Mouse (Mus musculus) kidney, adult 18-20 months (tissue): ENCODE measurements at regions not wholly inside any gene's neighbourhood (a gene's known extent, or its start where the extent isn't known, plus 50 kb on each side); places are given as distances from the start of the nearest gene placed in this dataset.
A peak's percentile ranks its signal among the peaks of the same experiment; 100 is the strongest.

Experiments
- DNase-seq: peaks from one replicate; pipeline ENCODE4 v3.0.0; 2021

- DNase-seq = no peak
Observed at GRCm38 (mm10) chr13:107873244-107873667, 171.0 kb upstream of the Smim15 start.

GRCm38 (mm10) chr13:107872574-107872973 lies 171.7 kb upstream of the Smim15 start:
- no peak for DNase-seq

GRCm38 (mm10) chr13:107872137-107872536 lies 172.1 kb upstream of the Smim15 start:
- DNase-seq = no peak

GRCm38 (mm10) chr13:107868906-107869305 lies 175.3 kb upstream of the Smim15 start:
- DNase-seq = no peak

GRCm38 (mm10) chr13:107866825-107867224 lies 177.4 kb upstream of the Smim15 start:
- no peak for DNase-seq

- DNase-seq = peak; percentile 36
Observed at GRCm38 (mm10) chr13:107862793-107863654, 181.2 kb upstream of the Smim15 start.

GRCm38 (mm10) chr13:107861384-107862134 lies 182.7 kb upstream of the Smim15 start:
- DNase-seq = no peak

GRCm38 (mm10) chr13:107857043-107857755 lies 187.0 kb upstream of the Smim15 start:
- DNase-seq = no peak

GRCm38 (mm10) chr13:107850907-107851560 lies 193.2 kb upstream of the Smim15 start:
- DNase-seq = no peak

- DNase-seq = no peak
Observed at GRCm38 (mm10) chr13:107848871-107849270, 195.4 kb upstream of the Smim15 start.

GRCm38 (mm10) chr13:107847179-107848012 lies 196.8 kb upstream of the Smim15 start:
- DNase-seq = peak; percentile 45

- peak; percentile 76 for DNase-seq
Observed at GRCm38 (mm10) chr13:107846621-107847178, 197.5 kb upstream of the Smim15 start.

- DNase-seq = no peak
Observed at GRCm38 (mm10) chr13:107845838-107846237, 198.4 kb upstream of the Smim15 start.

- DNase-seq = no peak
Observed at GRCm38 (mm10) chr13:107844085-107844484, 200.2 kb upstream of the Smim15 start.

- peak; percentile 61 for DNase-seq
Observed at GRCm38 (mm10) chr13:107838126-107838715, 206.0 kb upstream of the Smim15 start.

GRCm38 (mm10) chr13:107837206-107837952 lies 206.9 kb upstream of the Smim15 start:
- DNase-seq = no peak

GRCm38 (mm10) chr13:107835756-107836385 lies 208.4 kb upstream of the Smim15 start:
- DNase-seq = no peak

GRCm38 (mm10) chr13:107831997-107832396 lies 212.2 kb upstream of the Smim15 start:
- DNase-seq = no peak

GRCm38 (mm10) chr13:107831221-107831681 lies 213.0 kb upstream of the Smim15 start:
- DNase-seq = peak; percentile 96

GRCm38 (mm10) chr13:107830281-107830680 lies 214.0 kb upstream of the Smim15 start:
- no peak for DNase-seq
